Mouse (Mus musculus): Measurements from ENCODE around the gene Rabep2.
A peak's percentile ranks its signal among the peaks of the same experiment; 100 is the strongest.
"Not testable (repeated sequence)": the region's sequence is repeated elsewhere in the genome, so short reads cannot be mapped to it uniquely, and the experiment has no call there.

Rabep2 gene

DNA sequence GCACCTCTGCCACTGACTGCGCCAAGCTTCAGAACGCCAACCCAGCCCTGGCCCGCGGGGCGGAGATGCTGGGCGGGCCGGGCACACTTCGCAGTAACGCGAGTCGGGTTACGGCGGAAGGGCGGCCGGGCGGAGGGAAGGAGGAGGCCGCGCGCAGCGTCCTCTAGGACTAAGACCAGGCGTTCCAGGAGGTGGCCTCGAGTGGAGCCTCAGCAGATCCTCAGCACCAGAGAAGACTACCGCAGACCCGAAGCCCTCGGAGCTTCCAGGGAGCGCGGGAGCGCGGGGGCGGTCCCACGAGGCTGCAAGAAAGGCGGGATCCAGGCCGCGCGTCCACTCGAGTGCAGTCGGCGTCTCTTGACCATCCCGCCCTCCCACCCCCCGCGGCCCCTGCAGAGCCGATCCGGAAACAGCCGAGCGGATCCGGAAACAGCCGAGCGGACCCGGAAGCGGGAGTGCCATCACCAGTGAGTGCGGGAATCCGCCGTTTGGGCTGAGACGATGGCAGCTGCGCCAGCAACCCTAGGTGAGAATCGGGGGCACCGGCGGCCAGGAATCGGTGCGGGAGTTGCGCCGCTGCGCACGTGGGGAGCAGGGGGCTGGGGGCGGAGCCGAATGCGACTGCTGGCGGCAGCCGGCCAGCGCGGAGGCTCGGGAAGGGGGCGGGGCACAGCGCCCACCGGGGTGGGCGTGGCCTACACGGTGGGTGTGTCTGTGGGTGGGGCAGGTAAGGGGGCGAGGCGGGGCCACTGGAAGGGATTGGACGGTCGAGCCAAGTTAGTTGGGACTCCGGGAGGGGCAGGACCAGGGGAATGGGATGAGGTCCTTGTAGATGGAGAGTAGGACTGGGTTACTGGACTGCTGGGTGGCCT is at the start of gene Rabep2:
TSS of gene Rabep2 (plus strand) at position 129 of the 872 bp plus-strand sequence.
- peak; percentile 99 for DNase-seq

DNA sequence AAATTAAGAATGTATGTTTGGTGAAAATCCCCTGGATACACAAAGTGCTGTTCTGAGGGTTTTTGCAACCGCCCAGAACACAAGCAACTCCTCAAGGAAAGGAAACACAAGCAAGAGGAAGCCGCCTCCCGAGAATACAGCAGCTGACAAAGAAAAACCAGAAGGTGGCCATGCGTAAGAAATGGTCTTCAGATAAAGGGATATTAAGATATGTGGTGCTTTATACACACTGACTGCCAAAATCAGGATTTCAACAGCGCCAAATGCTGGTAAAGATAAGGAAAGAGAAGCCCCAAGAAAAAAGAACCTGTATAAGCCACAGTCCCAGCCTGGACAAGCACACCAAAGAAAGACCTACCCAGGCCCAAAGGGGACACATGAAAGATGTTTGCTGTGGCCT is 45.0 kb upstream of the Rabep2 start:
- no peak for DNase-seq

DNA sequence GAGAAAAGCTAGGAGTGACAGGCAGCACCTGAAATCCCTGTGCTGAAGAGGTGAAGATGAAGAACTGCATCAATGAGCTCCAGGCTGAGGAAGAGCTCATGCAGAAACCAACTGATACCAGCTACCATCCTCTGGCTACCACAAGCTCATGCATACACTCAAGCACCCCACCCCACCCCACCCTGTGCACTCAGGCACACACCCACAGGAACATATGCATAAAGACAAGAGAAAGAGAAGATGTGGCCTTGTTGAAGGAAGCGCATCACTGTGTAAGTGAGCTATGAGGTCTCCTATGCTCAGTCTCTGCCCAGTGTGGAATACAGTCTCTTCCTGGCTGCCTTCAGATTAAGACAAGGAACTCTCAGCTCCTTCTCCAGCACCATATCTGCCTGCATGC is 40.4 kb upstream of the Rabep2 start:
- no peak for DNase-seq

- DNase-seq = not testable (repeated sequence)
Observed at GRCm38 (mm10) chr7:126392086-126392884, 36.3 kb upstream of the Rabep2 start.

- DNase-seq = peak; percentile 91 to 99
Observed at GRCm38 (mm10) chr7:126396298-126397119, 32.0 kb upstream of the Rabep2 start, which contains the start of gene Nfatc2ip. Gene Nfatc2ip, minus strand, starts transcription at chr7:126396737.

- DNase-seq = no peak
Observed at GRCm38 (mm10) chr7:126397221-126397620, 31.3 kb upstream of the Rabep2 start.

DNA sequence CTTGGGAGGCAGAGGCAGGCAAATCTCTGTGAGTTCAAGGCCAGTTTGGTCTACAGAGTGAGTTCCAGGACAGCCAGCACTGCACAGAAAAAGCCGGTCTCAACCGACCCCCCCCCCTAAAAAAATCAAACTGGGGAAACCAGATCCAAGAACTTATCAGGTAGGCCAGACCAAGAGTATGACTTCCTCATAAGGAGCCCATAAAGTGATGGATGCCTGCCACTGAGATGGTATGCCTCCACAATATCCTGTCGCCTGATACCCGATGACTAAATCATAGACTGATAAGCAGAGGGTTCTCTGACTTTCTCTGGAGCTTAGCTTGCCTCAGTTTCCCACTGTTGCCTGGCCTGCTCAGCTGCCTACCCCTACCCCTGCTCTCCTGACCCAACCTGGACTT is 30.7 kb upstream of the Rabep2 start:
- DNase-seq = no peak

- peak; percentile 89 for DNase-seq
Observed at GRCm38 (mm10) chr7:126399548-126399947, 29.0 kb upstream of the Rabep2 start.

GRCm38 (mm10) chr7:126402518-126402917 is 26.0 kb upstream of the Rabep2 start:
- DNase-seq = not testable (repeated sequence)

DNA sequence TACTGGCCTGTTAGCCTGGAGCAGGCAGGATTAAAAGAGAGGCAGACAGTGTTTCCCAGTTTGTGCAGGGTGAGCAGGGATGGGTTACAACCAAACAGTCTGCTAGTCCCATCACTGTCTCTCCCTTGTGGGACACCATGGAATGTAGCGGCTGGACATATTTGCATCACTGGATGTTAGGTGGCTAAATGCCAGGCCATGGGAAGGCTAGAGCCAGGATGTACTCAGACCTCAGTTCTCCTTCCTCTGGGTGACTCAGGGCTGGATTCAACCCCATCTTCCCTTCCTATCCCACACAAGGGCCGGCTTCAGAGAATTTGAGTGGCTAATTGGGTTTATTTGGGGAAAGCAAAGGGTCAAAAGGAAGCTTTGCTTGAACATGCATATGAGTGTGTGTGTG is 19.9 kb upstream of the Rabep2 start:
- DNase-seq = no peak

DNA sequence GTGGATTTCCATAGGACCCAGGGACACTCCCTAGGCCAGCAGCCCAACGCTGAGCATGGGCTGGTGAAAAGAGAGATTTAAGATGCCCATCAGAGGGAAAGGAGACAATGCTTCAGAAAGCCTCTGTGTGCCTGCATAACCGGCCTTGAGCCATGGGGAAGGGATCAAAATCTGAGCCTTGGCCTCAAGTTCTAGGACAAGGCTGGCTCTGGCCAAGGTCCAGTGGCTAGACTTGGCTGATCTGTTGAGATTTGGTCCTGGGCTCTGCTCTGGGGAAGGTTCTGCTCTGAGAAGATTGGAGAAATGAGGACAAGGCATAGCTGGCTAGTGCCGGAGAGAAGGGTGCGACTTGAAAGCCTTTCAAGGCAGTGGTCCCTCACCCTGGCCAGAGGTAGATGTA is 17.5 kb upstream of the Rabep2 start:
- DNase-seq = no peak

DNA sequence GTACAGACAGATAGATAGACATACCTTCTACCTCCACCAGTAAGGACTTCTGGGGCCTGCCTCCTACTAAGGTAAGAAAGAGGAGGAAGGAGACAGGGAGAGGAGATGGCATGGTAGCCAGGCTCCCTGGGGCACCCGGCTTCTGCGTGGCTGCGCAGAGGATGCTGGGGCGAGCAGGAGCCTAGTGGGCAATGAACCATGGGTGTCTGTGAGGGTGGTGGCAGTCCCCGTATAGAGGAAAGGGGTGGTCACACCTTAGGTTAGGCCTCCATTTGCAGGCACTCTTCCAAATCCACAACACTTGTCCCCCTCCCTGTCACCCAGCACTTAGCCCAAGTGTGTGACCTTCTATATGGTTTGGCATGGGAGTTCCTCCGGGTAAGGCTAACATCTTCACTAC is 13.8 kb upstream of the Rabep2 start, which contains the start of gene Cd19:
TSS of gene Cd19 (minus strand) at position 165 of the 400 bp plus-strand sequence.
- no peak for DNase-seq

DNA sequence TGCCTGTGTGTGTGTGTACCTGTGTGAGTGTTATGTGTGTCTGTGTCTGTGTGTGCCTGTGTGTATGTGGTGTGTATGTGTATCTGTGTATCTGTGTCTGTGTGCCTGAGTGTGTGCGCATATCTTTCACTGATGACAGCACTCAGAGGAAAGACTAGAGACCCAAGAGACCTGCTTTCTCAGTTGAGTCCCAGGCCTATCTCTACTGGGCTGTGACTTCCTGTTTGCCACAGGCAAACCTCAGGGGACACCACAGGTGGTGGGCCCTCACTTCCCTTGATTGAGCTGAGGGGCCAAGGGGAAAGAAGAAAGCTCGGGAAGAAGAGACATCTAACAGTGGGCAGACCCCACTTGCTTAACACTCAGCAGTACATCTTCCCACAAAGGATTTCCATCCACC is 11.9 kb upstream of the Rabep2 start:
- no peak for DNase-seq

DNA sequence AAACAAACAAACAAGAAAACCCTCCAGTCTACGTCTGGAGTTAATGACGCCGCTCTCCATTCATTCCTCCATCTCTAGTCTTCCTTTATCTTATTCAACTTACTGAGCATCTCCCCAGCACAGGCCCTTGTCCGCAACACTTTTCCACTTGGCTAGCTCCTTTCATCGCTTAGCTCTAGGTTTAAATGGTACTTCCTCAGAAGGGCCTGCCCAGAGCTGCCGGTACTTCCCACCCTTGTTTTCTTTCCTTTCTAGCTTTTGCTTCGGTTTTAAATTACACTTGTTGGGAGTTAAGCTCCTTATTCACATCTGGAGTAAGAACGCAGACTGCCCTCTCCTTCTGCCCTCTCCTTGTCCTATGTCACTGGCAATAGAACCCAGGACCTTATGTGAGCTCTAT is 11.5 kb upstream of the Rabep2 start:
- DNase-seq = no peak

DNA sequence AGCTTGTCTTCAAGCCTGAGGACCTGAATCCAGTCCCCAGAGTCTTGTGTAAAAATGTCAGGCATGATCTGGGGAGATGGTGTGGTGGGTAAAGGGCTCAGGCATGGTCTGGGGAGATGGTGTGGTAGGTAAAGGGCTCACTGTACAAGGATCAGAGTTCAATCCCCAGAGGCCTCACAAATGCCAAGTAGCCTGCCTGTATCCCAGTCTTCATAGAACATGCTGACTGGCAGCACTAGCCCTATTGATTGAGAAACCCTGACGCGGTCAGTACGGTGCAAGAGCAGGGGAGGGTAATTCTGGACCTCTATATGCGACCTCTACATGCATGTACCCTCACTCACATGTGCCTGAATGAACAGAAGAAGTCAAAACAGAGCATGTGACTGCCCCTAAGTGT is 11.0 kb upstream of the Rabep2 start:
- DNase-seq = no peak

- no peak for DNase-seq
Observed at GRCm38 (mm10) chr7:126418496-126418895, 10.1 kb upstream of the Rabep2 start.

GRCm38 (mm10) chr7:126421756-126422155 is 6.8 kb upstream of the Rabep2 start:
- no peak for DNase-seq

DNA sequence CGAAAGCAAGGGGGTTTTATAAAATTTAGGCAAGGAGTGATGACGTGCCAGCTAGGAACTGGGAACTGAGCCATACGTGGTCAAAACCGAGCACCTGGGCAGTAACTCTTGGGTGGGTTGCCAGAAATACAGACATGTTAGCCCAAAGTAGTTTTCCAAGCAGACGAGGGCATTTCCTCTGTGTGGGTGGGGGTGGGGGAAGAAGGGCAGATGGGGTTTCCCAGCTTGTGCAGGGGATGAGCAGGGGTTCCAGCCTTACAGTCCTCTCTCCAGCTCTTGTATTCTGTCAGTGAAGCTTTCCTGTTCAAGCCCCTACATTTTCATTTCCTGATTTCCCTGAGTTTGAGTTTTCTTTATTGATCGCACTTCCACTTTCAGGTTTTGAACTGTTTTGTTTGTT is 4.4 kb upstream of the Rabep2 start:
- no peak for DNase-seq

GRCm38 (mm10) chr7:126427323-126427860 is 1.2 kb upstream of the Rabep2 start:
- DNase-seq = no peak

GRCm38 (mm10) chr7:126428154-126428553 is 405 bp upstream of the Rabep2 start:
- peak in 1 of 2 experiments; percentile 5 for DNase-seq

GRCm38 (mm10) chr7:126429503-126429898 is 942 bp downstream of the Rabep2 start:
- no peak for DNase-seq

GRCm38 (mm10) chr7:126430167-126430566 is 1.6 kb downstream of the Rabep2 start:
- DNase-seq = no peak

DNA sequence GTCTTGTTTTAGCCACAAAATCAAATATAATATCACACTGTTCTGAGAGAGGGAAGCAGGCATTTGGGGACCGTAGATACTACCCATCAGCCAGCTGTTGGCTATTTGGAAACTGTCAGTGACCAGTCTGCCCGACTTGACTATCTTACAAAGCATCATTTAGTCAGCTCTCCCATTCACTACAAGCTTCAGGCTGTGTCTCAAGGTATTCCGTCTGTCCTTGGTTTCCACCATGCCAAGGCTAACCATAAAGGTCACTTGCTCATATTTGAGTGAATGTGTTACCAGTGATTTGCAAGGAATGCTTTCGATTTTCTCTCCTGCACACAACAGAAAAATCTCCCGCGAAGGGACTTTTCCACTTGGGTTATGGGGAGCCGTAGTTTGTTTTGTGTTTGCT is 6.2 kb downstream of the Rabep2 start:
- no peak for DNase-seq

Measured in cerebellum, postnatal 36 days (tissue).